Mouse (Mus musculus) layer of hippocampus, adult 2 months (tissue): ENCODE measurements around the gene Zfand2a. TPM values are rescaled to one million over a fixed set of nuclear protein-coding genes. Genes with fewer than 3 reads are reported as not detected.

Source experiments
- DNase-seq, 2 experiments: peaks; one replicate each; pipeline ENCODE4 v3.0.0; 2022; ENCODE audit warnings: low spot score in 2 of 2
- H3K27ac ChIP-seq: fragments of 200-600 bp; 2 replicates; pipeline ENCODE4 v1.8.1; 2022
- H3K4me3 ChIP-seq: fragments of 200-600 bp; 2 replicates; pipeline ENCODE4 v1.8.1; 2022; ENCODE audit warnings: mild to moderate bottlenecking
- CTCF ChIP-seq: fragments of 200-600 bp; conservative IDR thresholded peaks from 2 replicates; pipeline ENCODE4 v1.8.1; 2022; ENCODE audit warnings: antibody characterized with exemption, mild to moderate bottlenecking, moderate library complexity
- total RNA-seq, 2 experiments: library from RNA; stranded (reverse); gene quantifications; 2 replicates each; pipeline ENCODE4 v1.2.3; 2021

Zfand2a gene
- total RNA-seq, 2 experiments from 2014 or later, result 56.5 to 63.1 TPM

DNA sequence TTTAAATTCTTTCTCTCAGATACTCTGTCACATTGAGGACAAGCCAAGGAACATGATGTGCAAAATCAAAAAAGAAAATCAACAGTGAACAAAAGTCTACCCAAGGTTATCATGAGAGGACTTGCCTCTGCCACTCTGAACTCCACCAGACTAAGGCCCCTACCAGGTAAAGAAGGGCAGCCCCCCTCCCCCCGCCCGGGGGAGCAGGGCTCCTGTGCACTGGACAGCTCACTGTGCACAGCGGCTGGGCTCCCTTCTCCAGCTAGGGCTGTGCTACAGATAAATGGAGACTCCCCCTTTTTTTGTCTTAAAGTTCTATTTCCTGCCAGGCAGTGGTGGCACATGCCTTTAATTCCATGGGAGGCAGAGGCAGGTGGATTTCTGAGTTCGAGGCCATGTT is 46.6 kb downstream of the Zfand2a start:
- DNase-seq, result no peak
- TF ChIP-seq CTCF, result no peak
- Histone ChIP-seq H3K27ac (peak overlapping the region; percentile 83), H3K4me3 (no peak overlapping the region)

DNA sequence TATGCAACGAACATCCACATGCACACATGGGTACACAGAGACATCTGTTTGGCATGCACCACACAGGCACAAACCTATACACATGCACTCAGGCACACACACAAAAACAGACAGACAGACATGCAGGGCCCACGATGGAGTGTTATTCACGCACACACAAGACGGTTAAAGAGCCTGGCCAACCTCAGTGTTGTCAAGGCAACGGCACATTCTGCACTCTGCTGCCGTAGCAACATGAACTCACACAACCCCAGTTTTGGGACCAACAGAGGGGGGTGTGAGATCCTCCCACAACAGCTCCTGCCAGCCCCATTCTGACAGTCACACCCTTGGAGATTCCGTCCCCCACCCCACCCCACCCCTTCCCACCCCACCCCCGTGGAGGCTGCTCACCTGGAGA is 49.4 kb downstream of the Zfand2a start:
- DNase-seq, result peak; percentile 68 to 86
- no peak overlapping the region for H3K4me3 ChIP-seq
- peak overlapping the region; percentile 95 for H3K27ac ChIP-seq
- TF ChIP-seq CTCF, result no peak

DNA sequence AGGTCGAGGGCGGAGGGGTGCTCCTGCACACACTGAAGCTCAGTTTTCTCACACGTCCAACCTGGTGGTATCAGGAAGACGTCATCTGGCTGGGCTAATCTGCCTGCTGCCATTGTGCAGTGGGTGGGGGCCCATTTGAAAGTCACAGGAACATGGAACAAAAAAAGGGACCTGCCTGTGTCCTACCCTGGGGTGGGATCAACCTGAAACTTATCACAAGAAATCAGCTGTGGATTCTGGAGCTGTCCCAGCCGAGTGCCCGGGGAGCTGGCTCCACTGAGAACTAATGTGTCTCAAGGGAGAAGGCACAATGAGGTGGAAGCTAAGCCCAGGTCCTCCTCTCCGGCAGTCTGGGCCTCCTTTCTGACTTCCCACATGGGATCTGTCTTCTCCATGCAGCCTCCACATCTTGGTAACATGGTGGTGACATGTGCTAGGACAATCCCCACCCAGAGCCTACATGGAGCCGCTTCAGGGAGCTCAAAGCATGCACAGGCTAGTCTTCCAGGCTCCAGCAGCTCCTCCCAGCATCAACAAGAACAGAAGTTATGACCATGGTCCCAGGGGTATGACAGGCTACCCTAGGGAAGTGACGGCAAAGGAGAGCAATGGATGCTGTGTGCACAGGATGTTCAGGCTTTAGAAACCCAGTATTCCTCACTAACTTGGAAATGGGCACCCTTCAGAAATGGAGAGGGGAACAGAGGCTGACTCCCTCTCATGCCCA is 50.3 kb downstream of the Zfand2a start:
- TF ChIP-seq CTCF, result no peak
- no peak for DNase-seq
- Histone ChIP-seq H3K27ac (peak overlapping the region; percentile 95), H3K4me3 (no peak overlapping the region)

DNA sequence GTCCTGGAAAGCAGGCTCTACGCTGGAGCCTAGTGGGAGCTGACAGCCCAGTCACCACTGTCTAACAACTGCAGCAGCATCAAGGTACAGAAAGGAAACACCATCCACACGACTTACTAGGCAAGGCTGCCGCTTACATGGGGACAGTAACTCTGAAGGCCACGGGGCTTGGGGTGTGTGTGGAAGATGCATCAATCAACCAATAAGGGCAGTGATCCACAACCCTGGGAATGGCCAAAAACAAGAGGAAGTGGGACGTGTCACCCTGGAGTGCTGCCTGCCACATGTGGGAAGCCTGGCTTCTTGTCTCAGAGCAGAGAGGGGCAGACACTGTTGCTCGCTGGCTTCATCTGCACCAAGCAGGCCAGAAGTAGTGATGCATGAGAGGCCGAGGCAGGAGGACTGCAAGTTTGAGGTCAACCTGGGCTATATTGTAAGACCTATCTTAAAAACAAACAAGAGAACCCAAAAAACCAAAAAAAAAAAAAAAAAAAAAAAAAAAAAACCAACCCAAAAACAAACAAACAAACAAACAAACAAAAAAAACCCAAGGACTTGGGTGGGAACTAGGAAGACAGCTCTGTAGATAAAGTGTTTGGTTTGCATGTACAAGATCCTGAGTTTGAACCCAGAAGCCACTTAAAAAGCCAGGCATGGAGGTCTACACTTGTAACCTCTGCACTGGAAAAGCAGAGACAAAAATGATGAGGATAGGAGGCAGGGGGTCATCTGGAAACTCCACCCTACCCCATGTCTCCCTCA is 51.4 kb downstream of the Zfand2a start:
- Histone ChIP-seq H3K4me3 (no peak overlapping the region), H3K27ac (peak overlapping the region; percentile 95)
- no peak for DNase-seq
- TF ChIP-seq CTCF, result no peak

DNA sequence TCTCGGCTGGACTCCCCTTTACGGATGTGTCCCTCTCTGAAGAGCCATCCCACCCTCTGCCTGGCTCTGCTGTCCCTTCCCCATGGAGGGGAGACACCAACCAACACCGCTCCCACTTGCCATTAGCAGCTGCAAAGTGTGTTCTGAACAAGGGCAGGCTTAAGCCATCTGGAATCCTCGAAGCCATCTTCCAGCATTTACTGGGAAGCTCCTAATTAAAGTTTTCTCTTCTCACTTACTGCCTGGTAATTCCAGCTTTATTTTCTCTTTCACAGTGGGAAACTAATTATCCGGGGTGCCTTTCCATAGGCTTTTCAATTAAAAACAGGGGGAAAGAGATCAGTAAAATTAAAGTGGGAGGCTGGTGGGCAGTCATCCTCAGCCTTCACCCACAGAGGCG is 52.0 kb downstream of the Zfand2a start:
- Histone ChIP-seq H3K27ac (peak overlapping the region; percentile 92), H3K4me3 (no peak overlapping the region)
- DNase-seq, result no peak
- TF ChIP-seq CTCF, result no peak

DNA sequence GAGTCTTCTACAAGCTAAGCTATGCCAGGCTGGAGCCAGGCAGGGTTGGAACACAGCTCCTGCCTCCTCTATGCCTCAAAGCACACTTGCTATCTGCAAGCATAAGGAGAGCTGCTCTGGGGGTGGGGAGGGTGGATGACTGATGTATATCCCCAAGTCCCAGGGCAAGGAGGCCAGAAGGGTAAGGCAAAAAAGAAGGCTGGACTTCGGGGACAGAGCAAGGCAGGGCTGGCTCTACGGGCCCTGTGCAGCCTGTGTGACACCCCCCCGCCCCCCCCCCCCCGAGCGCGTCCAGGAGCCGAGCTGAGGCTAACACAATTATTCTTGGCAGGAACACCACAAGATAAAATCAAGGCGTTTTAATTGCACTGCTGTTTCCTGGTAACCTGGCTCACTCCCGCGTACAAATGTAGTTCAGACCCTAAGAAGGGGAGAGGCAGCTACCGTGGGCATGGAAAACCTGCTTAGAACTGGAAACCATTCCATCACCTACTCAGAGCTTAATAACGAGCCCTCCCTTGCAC is 54.5 kb downstream of the Zfand2a start:
- Histone ChIP-seq H3K27ac (peak overlapping the region; percentile 92), H3K4me3 (peak overlapping the region; percentile 13; the same call in 1 of the 2 replicates)
- no peak for TF ChIP-seq CTCF
- DNase-seq, result no peak

DNA sequence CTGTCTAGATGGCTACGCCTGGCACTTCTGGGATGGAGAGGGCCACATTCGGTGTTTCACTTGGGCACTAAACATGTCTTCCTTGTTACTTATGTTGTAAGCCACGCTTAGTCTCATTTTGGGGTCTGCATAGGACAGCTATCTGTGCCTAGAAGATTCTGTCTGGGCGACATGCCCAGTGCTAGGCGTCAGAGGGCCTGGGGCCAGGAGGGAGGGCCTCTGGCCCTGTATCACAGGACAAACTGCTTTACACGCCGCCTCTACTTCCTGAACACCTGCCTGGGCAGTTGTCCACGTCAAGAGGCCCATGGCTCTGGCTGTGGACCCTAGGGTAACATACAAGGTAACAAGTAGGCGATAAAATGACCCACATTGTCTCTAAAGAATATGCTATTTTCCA is 56.4 kb downstream of the Zfand2a start:
- no peak for TF ChIP-seq CTCF
- no peak for DNase-seq
- H3K27ac ChIP-seq, result peak overlapping the region; percentile 92
- H3K4me3 ChIP-seq, result no peak overlapping the region

DNA sequence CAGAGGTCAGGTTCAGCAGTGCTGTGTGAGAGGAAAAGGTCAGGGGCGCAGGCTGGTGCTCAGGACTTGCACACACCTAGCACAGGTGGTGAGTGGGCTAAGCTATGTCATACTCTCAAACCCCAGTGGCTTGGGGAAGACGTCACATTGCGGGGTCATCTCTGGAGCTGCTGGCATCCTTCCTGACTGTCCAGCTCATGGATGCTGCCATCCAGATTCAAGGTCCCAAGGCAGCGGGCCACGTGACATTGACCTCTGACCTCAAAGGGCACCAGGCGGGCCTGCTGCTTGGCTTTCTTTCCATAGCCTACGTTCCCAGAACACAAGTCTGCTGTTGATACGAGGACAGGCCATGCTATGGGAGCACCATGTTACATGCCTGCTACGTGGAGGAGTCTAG is 57.3 kb downstream of the Zfand2a start:
- H3K27ac ChIP-seq, result no peak overlapping the region; the same call in 1 of the 2 replicates
- no peak for DNase-seq
- TF ChIP-seq CTCF, result no peak
- no peak overlapping the region for H3K4me3 ChIP-seq

DNA sequence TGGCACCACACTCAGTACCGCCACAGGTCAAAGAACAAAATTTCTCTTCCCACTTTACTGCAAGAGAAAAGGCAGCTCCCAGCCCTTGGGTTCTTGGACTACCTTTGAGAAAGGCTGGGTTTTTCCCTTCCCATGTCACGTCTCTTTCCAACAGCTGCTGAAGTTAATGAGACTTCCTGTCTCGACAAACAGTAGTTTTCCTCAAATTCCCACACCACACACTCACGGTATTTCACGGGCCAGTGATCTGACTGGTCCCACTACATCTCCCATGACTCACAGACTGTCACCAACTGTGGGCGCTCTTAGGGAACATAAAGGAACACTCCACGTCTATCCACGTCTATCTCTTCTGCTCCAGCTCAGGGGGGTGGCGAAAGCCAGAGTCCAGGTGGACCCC is 59.2 kb downstream of the Zfand2a start:
- TF ChIP-seq CTCF, result no peak
- Histone ChIP-seq H3K27ac (no peak overlapping the region), H3K4me3 (no peak overlapping the region)
- no peak for DNase-seq

DNA sequence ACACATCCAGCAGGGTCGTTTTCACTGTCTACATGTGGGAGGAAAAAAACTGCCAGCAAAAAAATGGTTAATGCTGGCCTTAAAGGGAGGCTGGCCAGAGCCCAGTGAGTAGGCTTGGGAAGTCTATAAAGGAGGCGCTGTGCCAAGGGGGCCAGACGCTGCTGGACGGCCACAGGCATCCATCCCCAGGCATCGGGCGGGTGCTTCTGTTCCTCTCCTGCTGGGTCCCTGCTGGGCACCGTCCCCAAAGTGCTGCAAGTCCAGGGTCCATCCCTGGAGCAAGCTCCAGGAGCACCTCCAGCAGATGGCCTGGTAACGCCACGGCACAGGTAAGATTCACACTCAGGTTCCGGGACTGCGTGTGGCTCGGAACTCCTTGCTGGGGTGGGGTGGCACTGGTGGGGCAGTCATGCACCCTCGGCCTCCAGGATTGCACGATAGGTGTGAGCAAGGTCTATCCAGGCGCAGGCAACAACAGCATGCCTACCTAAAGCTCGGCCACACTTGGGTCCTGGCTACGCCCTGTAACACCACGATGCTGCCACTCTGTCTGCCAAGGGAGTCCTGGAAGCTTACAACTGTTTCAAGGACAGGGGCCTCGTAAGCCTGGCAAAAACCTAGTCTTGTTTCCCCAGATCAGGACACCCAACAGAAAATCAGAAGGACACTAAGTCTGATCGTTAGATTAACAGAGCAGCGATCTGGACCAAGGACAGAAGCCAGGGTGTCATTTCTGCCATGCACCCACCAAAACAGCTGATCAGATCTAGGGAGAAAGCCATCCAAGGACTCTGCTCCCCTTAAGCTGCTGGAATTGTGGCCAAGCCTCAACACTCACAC is 61.1 kb downstream of the Zfand2a start, which contains the start of gene Gper1:
Gene Gper1 (plus strand): TSS at position 126 of the 840 bp plus-strand sequence.
- Histone ChIP-seq H3K27ac (peak within 1 kb of the TSS; percentile 57), H3K4me3 (peak within 1 kb of the TSS; percentile 8; the same call in 1 of the 2 replicates)
- TF ChIP-seq CTCF, result no peak
- no peak for DNase-seq

Other genes starting within 250 kb of the Zfand2a start
- gene Get4, start 232.2 kb downstream of the Zfand2a start, total RNA-seq, result 10 to 100 TPM; 52.5 to 53.8 TPM
- 100 to 1,000 TPM; 162 to 171 TPM for gene Adap1, start 158.9 kb downstream of the Zfand2a start, total RNA-seq
- gene Cox19, start 133.1 kb downstream of the Zfand2a start, total RNA-seq, result 10 to 100 TPM; 74.3 to 76.8 TPM
- not detected for gene Cyp2w1, start 131.9 kb downstream of the Zfand2a start, total RNA-seq
- 10 to 100 TPM; 11.5 to 12.8 TPM for gene Gpr146, start 106.9 kb downstream of the Zfand2a start, total RNA-seq
- under 1 TPM in 1 of 2 experiments, not detected in 1; 0.18 TPM for gene C130050O18Rik, start 79.3 kb downstream of the Zfand2a start, total RNA-seq
- gene Gper1, start 61.4 kb downstream of the Zfand2a start, total RNA-seq, result 1 to 10 TPM; 2.1 to 2.4 TPM
- gene 3110082I17Rik, start 24.0 kb downstream of the Zfand2a start, total RNA-seq, result 10 to 100 TPM; 17.1 to 18.1 TPM
- gene Uncx, start 58.9 kb upstream of the Zfand2a start, total RNA-seq, result not detected